Mouse (Mus musculus) megakaryocyte, embryonic 14.5 days (primary cell): ENCODE measurements around the gene Srbd1. TPM values are rescaled to one million over a fixed set of nuclear protein-coding genes. Genes with fewer than 3 reads are reported as not detected.

Source experiments
- H3K27me3 ChIP-seq: replicated peaks from 2 replicates; pipeline ENCODE3; 2012; ENCODE audit warnings: inconsistent platforms
- H3K36me3 ChIP-seq: replicated peaks from 2 replicates; pipeline ENCODE3; 2012; ENCODE audit warnings: low read length, inconsistent platforms, mixed read lengths
- H3K4me1 ChIP-seq: 2 replicates; pipeline ENCODE4 v1.6.1; 2012; ENCODE audit warnings: inconsistent platforms
- H3K4me3 ChIP-seq: replicated peaks from 2 replicates; pipeline ENCODE3; 2012; ENCODE audit warnings: moderate library complexity, mild to moderate bottlenecking, inconsistent platforms
- H3K9me3 ChIP-seq: 2 replicates; pipeline ENCODE4 v1.6.1; 2012; ENCODE audit warnings: inconsistent platforms
- FLI1 ChIP-seq: IDR thresholded peaks from 2 replicates; pipeline ENCODE4 v1.6.1; 2012; ENCODE audit warnings: low read length, inconsistent platforms, mixed read lengths
- GATA1 ChIP-seq: IDR thresholded peaks from 3 replicates; pipeline ENCODE4 v1.6.1; 2012; ENCODE audit warnings: mixed read lengths, low read length, inconsistent platforms, borderline replicate concordance
- polyA plus RNA-seq: library from polyadenylated mRNA; stranded (reverse); fragments of >175 nt; gene quantifications from 2 replicates; pipeline ENCODE4 v1.2.3, GENCODE M21; 2012; ENCODE audit warnings: low replicate concordance; ENCODE audit not compliant: insufficient read depth

The Srbd1 gene
- polyA plus RNA-seq, 1 experiment = 6.6 TPM

- peaks cover 68% of the 10 kb centered on the region for H3K4me1 ChIP-seq
Observed at GRCm38 (mm10) chr17:86022366-86022765, 122.6 kb downstream of the Srbd1 start.

GRCm38 (mm10) chr17:86021815-86022214, 123.2 kb downstream of the Srbd1 start:
- no peaks in the 10 kb centered on the region for H3K9me3 ChIP-seq
- TF ChIP-seq GATA1 = no peak
- H3K4me1 ChIP-seq = peaks cover 63% of the 10 kb centered on the region
- H3K27me3 ChIP-seq = no peaks in the 10 kb centered on the region
- H3K4me3 ChIP-seq = no peak overlapping the region
- H3K36me3 ChIP-seq = peaks cover 5% of the 10 kb centered on the region

More at GRCm38 (mm10) chr17:86022366-86022765, 122.6 kb downstream of the Srbd1 start:
- Histone ChIP-seq H3K9me3 (no peaks in the 10 kb centered on the region), H3K27me3 (no peaks in the 10 kb centered on the region), H3K4me3 (no peak overlapping the region), H3K36me3 (peaks cover 5% of the 10 kb centered on the region)
- TF ChIP-seq GATA1 (no peak), FLI1 (no peak)

GRCm38 (mm10) chr17:86021231-86021630, 123.7 kb downstream of the Srbd1 start:
- H3K36me3 ChIP-seq = peaks cover 5% of the 10 kb centered on the region
- TF ChIP-seq GATA1 (no peak), FLI1 (no peak)

GRCm38 (mm10) chr17:86019793-86020192, 125.2 kb downstream of the Srbd1 start:
- Histone ChIP-seq H3K4me1 (peaks cover 59% of the 10 kb centered on the region), H3K27me3 (no peaks in the 10 kb centered on the region), H3K9me3 (no peaks in the 10 kb centered on the region), H3K4me3 (no peak overlapping the region), H3K36me3 (peaks cover 5% of the 10 kb centered on the region)
- TF ChIP-seq GATA1 (no peak), FLI1 (no peak)

More at GRCm38 (mm10) chr17:86021231-86021630, 123.7 kb downstream of the Srbd1 start:
- Histone ChIP-seq H3K4me1 (peaks cover 59% of the 10 kb centered on the region), H3K27me3 (no peaks in the 10 kb centered on the region), H3K4me3 (no peak overlapping the region), H3K9me3 (no peaks in the 10 kb centered on the region)

DNA sequence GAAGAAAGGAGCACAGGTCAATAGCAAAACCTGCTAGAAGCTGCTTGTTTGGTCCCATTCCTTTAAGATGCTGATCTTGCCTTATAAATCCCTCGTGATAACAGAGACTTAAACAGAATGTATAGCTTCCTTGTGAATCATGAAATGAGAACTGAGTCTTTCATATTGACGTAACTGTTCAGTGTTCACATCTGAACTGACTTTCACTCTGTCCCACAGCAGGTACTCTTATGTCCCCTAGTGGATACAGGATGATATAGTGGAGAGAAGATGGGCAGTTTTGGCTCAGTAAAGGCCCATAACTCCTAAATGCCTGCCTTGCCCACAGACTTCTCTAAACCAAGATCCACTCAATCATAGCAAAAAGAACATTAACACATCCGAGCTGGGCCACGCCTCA, 130.7 kb downstream of the Srbd1 start:
- Histone ChIP-seq H3K36me3 (peaks cover 4% of the 10 kb centered on the region), H3K9me3 (no peaks in the 10 kb centered on the region), H3K27me3 (no peaks in the 10 kb centered on the region), H3K4me3 (no peak overlapping the region), H3K4me1 (peaks cover 26% of the 10 kb centered on the region)
- TF ChIP-seq FLI1 (no peak), GATA1 (no peak)

GRCm38 (mm10) chr17:86012576-86012975, 132.4 kb downstream of the Srbd1 start:
- Histone ChIP-seq H3K9me3 (no peaks in the 10 kb centered on the region), H3K4me1 (peaks cover 28% of the 10 kb centered on the region), H3K36me3 (peaks cover 7% of the 10 kb centered on the region), H3K4me3 (no peak overlapping the region), H3K27me3 (no peaks in the 10 kb centered on the region)
- TF ChIP-seq GATA1 (no peak), FLI1 (no peak)

DNA sequence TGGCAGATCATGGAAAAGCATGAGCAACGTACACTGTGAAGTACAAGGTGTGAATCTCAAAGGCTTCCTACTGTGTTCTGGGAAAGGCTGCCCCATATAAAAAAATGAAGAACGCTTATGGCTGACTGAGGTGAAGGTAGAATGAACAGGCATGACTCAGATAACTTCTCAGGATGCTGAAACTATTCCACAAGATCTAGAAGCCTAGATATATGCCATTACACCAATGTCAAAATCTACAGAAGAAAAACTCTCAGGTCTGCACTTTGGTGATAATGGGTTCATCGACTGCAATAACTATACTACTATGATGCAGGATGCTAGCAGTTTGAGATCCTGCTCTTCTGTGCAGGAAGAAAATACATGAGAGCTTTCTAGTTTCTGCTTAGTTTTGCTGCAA, 133.1 kb downstream of the Srbd1 start:
- TF ChIP-seq GATA1 (no peak), FLI1 (no peak)
- Histone ChIP-seq H3K36me3 (peaks cover 7% of the 10 kb centered on the region), H3K4me3 (no peak overlapping the region)

DNA sequence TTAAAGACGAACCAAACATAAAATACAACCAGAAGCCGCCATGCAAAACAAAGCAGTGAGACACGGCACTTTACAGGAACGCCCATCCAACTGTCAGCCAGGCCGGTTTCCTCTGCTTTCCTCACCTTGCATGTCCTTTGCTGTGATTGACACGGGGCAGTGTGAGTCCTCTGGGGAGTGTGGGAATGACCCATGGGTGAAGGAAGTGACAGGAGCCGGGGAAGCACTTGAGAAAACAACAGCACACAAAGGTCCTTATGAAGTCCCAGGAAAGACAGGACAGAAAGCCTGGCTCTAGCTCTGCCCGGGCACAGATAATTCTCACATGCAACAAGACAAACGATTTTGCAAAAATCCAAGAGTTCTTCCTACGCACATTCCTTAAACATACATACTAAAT, 136.6 kb downstream of the Srbd1 start:
- no peak overlapping the region for H3K4me3 ChIP-seq
- H3K36me3 ChIP-seq = peaks cover 11% of the 10 kb centered on the region
- no peaks in the 10 kb centered on the region for H3K27me3 ChIP-seq
- H3K4me1 ChIP-seq = peaks cover 15% of the 10 kb centered on the region; the same call in 1 of the 2 replicates
- no peaks in the 10 kb centered on the region for H3K9me3 ChIP-seq
- TF ChIP-seq FLI1 (no peak), GATA1 (no peak)

More for the DNA sequence above, 133.1 kb downstream of the Srbd1 start:
- Histone ChIP-seq H3K4me1 (peaks cover 29% of the 10 kb centered on the region), H3K27me3 (no peaks in the 10 kb centered on the region), H3K9me3 (no peaks in the 10 kb centered on the region)

GRCm38 (mm10) chr17:86002113-86002512, 142.9 kb downstream of the Srbd1 start:
- Histone ChIP-seq H3K36me3 (peaks cover 60% of the 10 kb centered on the region), H3K4me1 (peaks cover 3% of the 10 kb centered on the region; the same call in 1 of the 2 replicates), H3K9me3 (peaks cover 12% of the 10 kb centered on the region), H3K4me3 (no peak overlapping the region), H3K27me3 (no peaks in the 10 kb centered on the region)
- TF ChIP-seq FLI1 (no peak), GATA1 (no peak)

DNA sequence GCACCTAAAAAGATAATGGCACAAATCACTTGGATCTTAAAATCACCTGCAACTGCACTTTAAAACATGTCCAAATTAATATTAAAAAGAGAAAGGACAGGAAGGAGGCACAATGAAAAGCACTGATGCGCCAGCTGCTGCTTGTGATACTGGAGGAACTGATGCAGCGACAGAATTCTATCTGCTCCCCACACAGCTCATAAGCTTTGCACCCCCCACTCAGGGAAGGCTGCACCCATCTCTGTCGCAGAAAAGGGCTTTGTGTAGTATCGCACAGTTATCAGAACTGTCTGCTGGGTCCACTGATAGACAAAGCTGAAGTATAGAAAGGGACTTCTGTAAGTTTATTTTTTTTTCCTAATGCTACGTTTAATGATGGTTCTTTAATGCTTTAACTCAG, 143.3 kb downstream of the Srbd1 start:
- Histone ChIP-seq H3K4me1 (peaks cover 3% of the 10 kb centered on the region; the same call in 1 of the 2 replicates), H3K27me3 (no peaks in the 10 kb centered on the region), H3K9me3 (peaks cover 12% of the 10 kb centered on the region), H3K4me3 (no peak overlapping the region), H3K36me3 (peaks cover 64% of the 10 kb centered on the region)
- TF ChIP-seq GATA1 (no peak), FLI1 (no peak)

GRCm38 (mm10) chr17:85995727-85996126, 149.2 kb downstream of the Srbd1 start:
- Histone ChIP-seq H3K4me1 (no peaks in the 10 kb centered on the region), H3K4me3 (no peak overlapping the region), H3K36me3 (peaks cover 68% of the 10 kb centered on the region), H3K9me3 (0 out of 2 replicates have a peak, but pooled peaks cover 3% of the 10 kb centered on the region), H3K27me3 (no peaks in the 10 kb centered on the region)
- no peak for TF ChIP-seq GATA1
- TF ChIP-seq FLI1 = no peak
